Mouse (Mus musculus) adrenal gland, postnatal 25 days (tissue): ENCODE measurements around the gene Abcf1. TPM values are rescaled to one million over a fixed set of nuclear protein-coding genes. Genes with fewer than 3 reads are reported as not detected.
"Not testable (repeated sequence)": the region's sequence is repeated elsewhere in the genome, so short reads cannot be mapped to it uniquely, and the experiment has no call there.

Experiments
- DNase-seq: peaks from one replicate; pipeline ENCODE4 v3.0.0; 2021; ENCODE audit warnings: mixed read lengths
- long read RNA-seq: library from polyadenylated mRNA; stranded (forward); transcript quantifications from one replicate; pipeline ENCODE4 v2.0.0, GENCODE M21; 2021
- total RNA-seq: library from RNA; stranded (reverse); gene quantifications from 2 replicates; pipeline ENCODE4 v1.2.3, GENCODE M21; 2021

The Abcf1 gene
- 99.5 and 116 TPM in 2 replicates for total RNA-seq
- long read RNA-seq, transcript Abcf1-201 (23 exons, 3,161 nt), result major isoform, 156 of 223 reads
- long read RNA-seq, transcript Abcf1-205 (4 exons, 855 nt), result minor isoform, 5 of 223 reads
- long read RNA-seq, partial matches to known transcripts, result 25 of 223 reads
- long read RNA-seq, other reads (novel, unspliced or antisense), result 37 of 223 reads

DNA sequence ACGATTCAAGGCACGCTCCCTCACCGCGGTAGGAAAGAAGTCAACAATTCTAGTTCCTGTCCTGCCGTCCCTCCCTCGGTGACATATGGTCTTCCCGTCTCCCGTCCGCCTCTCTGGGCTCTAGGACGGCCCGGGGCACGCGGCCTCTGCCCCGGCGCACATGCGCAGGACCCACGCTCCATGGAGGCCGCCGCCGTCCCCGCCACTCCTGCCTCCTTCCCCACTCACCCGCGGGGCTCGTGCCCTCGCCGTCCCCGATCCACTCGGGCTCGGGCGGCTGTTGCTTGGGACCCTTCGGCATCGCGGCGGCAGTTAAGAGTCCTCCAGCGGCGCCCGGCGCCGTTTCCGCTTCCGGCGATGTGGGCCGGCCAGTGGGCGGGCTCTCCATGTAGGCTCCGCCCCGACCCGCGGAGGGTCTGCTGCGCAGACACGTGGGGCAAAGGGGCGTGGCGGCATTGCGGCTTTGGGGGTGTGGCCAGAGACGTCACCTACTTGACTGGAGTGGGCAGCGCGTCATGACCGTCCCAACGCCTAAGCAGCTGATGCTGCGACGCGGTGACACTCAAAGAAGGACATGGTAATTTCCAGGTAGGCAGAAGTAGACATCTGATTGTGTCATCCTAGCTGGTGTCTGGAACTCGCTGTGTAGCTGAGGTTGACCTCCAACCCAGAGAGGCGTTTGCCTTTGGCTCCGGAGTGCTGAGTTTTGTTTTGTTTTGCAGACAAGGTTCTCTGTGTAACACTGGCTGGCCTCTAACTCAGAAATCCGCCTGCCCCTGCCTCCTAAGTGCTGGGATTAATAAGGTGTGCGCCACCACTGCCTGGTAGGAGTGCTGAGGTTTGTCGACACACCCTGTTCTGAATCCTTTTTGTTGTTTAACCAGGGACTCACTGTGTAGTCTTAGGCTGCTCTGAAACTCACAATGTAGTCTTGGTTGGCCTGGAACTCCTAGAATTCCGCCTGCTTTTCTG lies at the start of gene Abcf1:
Abcf1 (minus strand) TSS at position 344 of the 972 bp plus-strand sequence.
- peak; percentile 99 for DNase-seq

DNA sequence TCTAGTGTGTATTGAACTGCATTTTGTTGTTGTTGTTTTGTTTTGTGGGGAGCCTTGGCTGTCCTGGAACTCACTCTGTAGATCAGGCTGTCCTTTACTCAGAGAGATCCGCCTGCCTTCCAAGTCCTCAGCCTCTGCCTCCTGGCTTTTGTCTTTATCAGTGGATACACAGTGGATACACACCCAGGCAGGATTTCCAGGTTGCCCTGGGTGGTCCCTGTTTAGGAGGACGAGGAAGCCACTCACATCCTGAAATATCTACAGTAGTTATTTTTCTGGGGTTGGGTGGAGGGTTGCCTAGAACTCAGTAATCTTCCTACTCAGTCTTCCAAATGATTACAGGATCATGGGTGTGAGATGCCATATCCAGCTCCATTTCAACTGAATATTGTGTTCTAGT lies 49.4 kb upstream of the Abcf1 start:
- DNase-seq, result no peak

DNA sequence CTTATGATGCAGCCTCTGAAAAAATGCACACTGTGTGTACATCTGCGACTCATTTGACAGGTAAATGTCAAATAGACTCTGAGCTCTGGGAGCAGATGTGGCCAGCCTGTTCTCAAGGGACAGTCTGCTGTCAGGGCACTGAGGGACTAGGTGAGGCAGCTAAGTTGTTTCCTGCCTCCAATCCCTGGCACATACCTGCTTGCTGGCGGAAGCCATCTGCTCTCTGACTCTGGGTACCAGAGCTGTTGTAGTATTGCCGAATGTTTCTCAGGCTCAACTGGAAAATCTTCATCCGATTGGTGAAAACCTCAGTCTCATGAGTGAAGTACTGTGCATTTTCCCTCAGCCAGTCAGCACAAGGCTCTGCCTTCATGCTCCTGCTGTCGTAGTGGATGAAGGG lies 47.5 kb upstream of the Abcf1 start:
- DNase-seq, result no peak

GRCm38 (mm10) chr17:36014977-36015376 lies 45.4 kb upstream of the Abcf1 start:
- DNase-seq, result no peak

GRCm38 (mm10) chr17:36004409-36004808 lies 34.8 kb upstream of the Abcf1 start:
- DNase-seq, result not testable (repeated sequence)

DNA sequence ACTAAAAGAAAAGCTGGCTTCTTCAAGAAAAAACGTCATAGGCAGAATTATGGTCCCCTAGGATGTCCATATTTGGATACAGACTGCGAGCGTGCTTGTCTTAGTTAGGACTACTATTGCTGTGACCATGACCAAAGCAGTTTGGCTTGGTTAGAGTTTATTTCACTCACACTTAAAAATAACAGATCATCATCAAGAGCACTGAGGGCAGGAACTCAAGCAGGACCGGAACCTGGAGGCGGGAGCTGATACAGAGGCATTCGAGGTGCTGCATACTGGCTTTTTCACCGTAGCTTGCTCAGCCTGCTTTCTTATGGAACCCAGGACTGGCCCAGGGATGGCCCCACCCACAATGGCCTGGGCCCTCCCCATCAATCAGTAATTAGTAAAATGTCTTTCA lies 33.8 kb upstream of the Abcf1 start:
- no peak for DNase-seq

- DNase-seq, result no peak
Observed at GRCm38 (mm10) chr17:36001966-36002365, 32.4 kb upstream of the Abcf1 start.

GRCm38 (mm10) chr17:36001121-36001897 lies 31.7 kb upstream of the Abcf1 start:
- DNase-seq, result no peak

GRCm38 (mm10) chr17:36000349-36000748 lies 30.8 kb upstream of the Abcf1 start:
- DNase-seq, result no peak

DNA sequence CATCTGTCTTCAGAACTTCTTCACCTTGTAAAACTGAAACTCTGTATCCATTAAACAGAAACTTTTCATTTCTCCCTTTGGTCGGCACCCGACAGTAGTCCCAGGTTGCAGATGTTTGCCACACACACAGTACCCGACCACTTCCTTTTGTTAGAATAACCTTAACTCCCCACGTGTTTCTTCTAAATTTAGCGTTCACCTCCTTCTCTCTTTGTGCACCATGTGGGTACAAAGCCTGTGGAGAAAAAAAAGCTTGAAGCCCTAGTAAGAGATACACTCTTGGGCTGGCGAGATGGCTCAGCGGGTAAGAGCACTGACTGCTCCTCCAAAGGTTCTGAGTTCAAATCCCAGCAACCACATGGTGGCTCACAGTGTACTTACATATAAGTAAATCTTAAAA lies 29.8 kb upstream of the Abcf1 start:
- DNase-seq, result no peak

- DNase-seq, result no peak
Observed at GRCm38 (mm10) chr17:35998545-35999305, 29.2 kb upstream of the Abcf1 start.

DNA sequence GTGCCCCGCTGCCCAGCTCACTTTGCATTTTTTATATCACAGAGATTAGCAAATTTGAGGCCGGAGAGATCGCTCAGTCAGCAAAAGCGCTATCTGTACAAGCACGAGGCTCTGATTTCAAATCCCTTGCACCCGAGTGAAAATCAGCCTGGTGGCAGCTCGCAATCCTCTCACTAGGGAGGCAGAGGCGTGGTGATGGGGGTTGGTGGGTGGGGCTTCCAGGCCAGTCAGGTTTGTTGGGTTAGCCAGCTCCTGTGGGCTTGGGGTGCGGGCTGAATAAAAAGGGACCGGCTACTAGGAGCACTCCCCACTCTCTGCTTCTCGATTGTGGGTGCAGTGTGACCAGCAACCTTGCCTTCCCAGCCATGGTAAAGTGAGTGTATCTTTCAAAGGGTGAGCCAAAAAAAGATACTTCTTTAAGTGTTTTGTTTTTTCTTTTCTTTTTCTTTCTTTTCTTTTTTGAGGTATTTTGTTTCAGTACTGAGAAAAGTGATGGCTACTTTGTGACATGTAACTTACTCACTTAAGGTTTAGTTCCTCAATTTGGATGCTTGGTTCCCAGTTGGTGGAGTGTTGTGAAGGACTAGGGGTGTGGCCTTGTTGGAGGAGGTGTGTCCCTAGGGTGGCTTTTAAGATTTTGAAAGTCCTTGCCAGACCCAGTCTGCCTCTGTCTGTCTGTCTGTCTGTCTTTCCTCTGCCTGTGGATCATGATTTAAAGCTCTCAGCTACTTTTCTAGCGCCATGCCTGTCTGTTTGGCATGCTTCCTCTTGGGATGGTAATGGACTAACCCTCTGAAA lies 28.4 kb upstream of the Abcf1 start:
- DNase-seq, result no peak

DNA sequence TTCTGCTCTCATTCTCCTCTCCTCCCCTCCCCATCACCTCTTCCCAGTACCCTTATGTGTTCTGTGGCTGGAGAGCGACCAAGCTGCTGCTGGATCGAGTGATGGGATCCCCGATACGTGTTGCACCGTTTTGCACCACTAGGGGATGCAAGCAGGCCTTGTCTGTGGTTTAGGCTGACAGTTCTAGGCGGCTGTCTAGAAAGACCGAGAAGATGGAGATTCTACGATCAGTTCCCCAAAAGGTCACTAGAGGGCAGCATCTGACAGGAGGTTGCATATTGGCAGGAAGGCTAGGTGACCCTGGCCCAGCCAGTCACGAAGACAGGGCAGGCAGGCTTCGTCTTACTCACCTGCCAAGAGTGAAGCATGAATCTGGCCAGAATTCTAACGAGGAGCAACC lies 27.4 kb upstream of the Abcf1 start:
- DNase-seq, result peak; percentile 90

- no peak for DNase-seq
Observed at GRCm38 (mm10) chr17:35994879-35995240, 25.3 kb upstream of the Abcf1 start.

DNA sequence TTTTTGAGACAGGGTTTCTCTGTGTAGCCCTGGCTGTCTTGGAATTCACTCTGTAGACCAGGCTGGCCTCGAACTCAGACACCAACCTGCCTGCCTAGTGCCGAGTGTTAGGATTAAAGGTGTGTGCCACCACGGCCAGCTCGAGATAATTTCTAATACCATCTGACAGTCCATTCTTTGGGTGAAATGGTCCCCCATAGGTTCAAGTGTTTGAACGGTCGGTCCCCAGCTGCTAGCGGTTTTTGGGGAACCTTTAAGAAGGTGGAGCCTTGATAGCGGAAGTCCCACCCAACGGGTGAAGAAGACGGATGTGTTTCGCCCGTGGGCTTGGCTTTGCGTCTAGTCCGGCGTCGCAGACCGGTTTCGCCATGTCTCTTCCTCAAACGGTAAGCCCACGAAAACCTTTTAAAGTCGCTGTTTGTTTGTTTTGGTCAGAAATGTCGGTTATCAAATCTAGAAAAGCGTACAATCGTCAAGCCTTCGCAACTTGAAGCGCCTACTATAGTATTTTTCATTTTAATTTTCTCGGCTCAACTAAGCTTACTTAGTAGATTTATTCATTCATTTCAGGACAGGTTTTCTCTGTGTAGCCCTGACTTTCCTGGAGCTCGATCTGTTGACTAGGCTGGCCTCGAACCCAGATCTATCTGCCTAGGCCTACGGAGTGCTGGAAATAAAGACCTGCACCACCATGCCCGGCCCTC lies 24.8 kb upstream of the Abcf1 start:
- DNase-seq, result peak; percentile 78

GRCm38 (mm10) chr17:35993675-35994074 lies 24.1 kb upstream of the Abcf1 start:
- peak; percentile 80 for DNase-seq

- DNase-seq, result no peak
Observed at GRCm38 (mm10) chr17:35991781-35992180, 22.2 kb upstream of the Abcf1 start.

- DNase-seq, result no peak
Observed at GRCm38 (mm10) chr17:35981776-35982175, 12.2 kb upstream of the Abcf1 start.

DNA sequence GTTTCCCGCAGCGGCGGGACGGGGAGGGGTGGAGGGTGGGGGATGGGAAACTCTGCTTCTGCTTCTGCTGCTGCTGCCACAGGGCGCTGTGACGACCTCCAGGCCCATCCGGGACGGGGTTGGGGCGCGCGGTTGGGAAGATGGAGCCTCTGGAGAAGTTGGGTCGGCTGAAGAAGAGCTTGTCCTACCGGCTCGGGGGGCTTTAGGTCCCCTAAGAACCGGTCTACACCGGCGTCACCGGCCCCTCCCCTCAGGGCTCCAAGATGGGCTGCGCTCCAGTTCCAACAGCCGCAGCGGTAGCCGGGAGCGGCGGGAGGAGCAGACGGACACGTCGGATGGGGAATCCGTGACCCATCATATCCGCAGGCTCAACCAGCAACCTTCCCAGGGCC lies 10.8 kb upstream of the Abcf1 start:
- DNase-seq, result peak; percentile 62
